Mouse (Mus musculus): ENCODE data around the gene Cyld. TPM values are rescaled to one million over a fixed set of nuclear protein-coding genes. Genes with fewer than 3 reads are reported as not detected.
A peak's percentile ranks its signal among the peaks of the same experiment; 100 is the strongest.
"Not testable (repeated sequence)": the region's sequence is repeated elsewhere in the genome, so short reads cannot be mapped to it uniquely, and the experiment has no call there.

Gene Cyld
- total RNA-seq, 2 experiments from 2014 or later = 18.8 to 20.3 TPM

- DNase-seq = no peak
Measured at GRCm38 (mm10) chr8:88689891-88690290, 6.9 kb upstream of the Cyld start.

GRCm38 (mm10) chr8:88691342-88691948 is 5.4 kb upstream of the Cyld start:
- no peak for DNase-seq

GRCm38 (mm10) chr8:88691961-88692360 is 4.9 kb upstream of the Cyld start:
- DNase-seq = no peak

GRCm38 (mm10) chr8:88692866-88693265 is 4.0 kb upstream of the Cyld start:
- no peak for DNase-seq

GRCm38 (mm10) chr8:88693376-88693775 is 3.5 kb upstream of the Cyld start:
- no peak for DNase-seq

- no peak for DNase-seq
Measured at GRCm38 (mm10) chr8:88694291-88694690, 2.5 kb upstream of the Cyld start.

GRCm38 (mm10) chr8:88696228-88696627 is 600 bp upstream of the Cyld start:
- no peak for DNase-seq

- DNase-seq = peak; percentile 29
Measured at GRCm38 (mm10) chr8:88697642-88698031, 809 bp downstream of the Cyld start.

- no peak for DNase-seq
Measured at GRCm38 (mm10) chr8:88698048-88698447, 1.2 kb downstream of the Cyld start.

- DNase-seq = no peak
Measured at GRCm38 (mm10) chr8:88701611-88702010, 4.8 kb downstream of the Cyld start.

GRCm38 (mm10) chr8:88702816-88703215 is 6.0 kb downstream of the Cyld start:
- DNase-seq = no peak

- no peak for DNase-seq
Measured at GRCm38 (mm10) chr8:88723256-88723963, 26.6 kb downstream of the Cyld start.

GRCm38 (mm10) chr8:88755175-88755791 is 58.5 kb downstream of the Cyld start:
- peak; percentile 85 for DNase-seq

GRCm38 (mm10) chr8:88761980-88762379 is 65.2 kb downstream of the Cyld start:
- no peak for DNase-seq

- DNase-seq = no peak
Measured at GRCm38 (mm10) chr8:88771241-88771640, 74.4 kb downstream of the Cyld start.

- no peak for DNase-seq
Measured at GRCm38 (mm10) chr8:88774593-88775297, 77.9 kb downstream of the Cyld start.

- DNase-seq = no peak
Measured at GRCm38 (mm10) chr8:88775298-88775646, 78.4 kb downstream of the Cyld start.

GRCm38 (mm10) chr8:88780142-88780541 is 83.3 kb downstream of the Cyld start:
- DNase-seq = no peak

GRCm38 (mm10) chr8:88781283-88781682 is 84.5 kb downstream of the Cyld start:
- no peak for DNase-seq

- no peak for DNase-seq
Measured at GRCm38 (mm10) chr8:88783722-88784121, 86.9 kb downstream of the Cyld start.

- not testable (repeated sequence) for DNase-seq
Measured at GRCm38 (mm10) chr8:88788335-88788734, 91.5 kb downstream of the Cyld start.

GRCm38 (mm10) chr8:88792691-88793323 is 96.0 kb downstream of the Cyld start:
- peak; percentile 23 for DNase-seq

GRCm38 (mm10) chr8:88793324-88793722 is 96.5 kb downstream of the Cyld start:
- no peak for DNase-seq

All from heart, postnatal 4 days (tissue).